Mouse (Mus musculus) midbrain, embryonic 14.5 days (tissue): ENCODE measurements around the gene Zscan10. TPM values are rescaled to one million over a fixed set of nuclear protein-coding genes. Genes with fewer than 3 reads are reported as not detected.

ENCODE experiments used
- ATAC-seq: fragments of 200-750 bp; cut with Nextera tagmentation; 2 replicates; pipeline ENCODE4 v1.8.0; 2017; ENCODE audit warnings: moderate number of reproducible peaks, moderate library complexity; ENCODE audit not compliant: low FRiP score, low TSS enrichment
- DNase-seq: peaks from one replicate; pipeline ENCODE4 v3.0.0-alpha.2; 2015
- H3K27ac ChIP-seq: fragments of 300-500 bp; sonication (generic); replicated peaks from 2 replicates; pipeline ENCODE4 v1.5.1; 2014; ENCODE audit warnings: mild to moderate bottlenecking, low read depth, low read length, moderate library complexity
- H3K27me3 ChIP-seq: fragments of 300-500 bp; sonication (generic); 2 replicates; pipeline ENCODE4 v1.6.1; 2014; ENCODE audit warnings: low read length, control low read depth, mixed read lengths; ENCODE audit not compliant: control insufficient read depth, insufficient read depth
- H3K36me3 ChIP-seq: fragments of 300-500 bp; sonication (generic); 2 replicates; pipeline ENCODE4 v1.6.1; 2014; ENCODE audit warnings: low read length, control low read depth; ENCODE audit not compliant: control insufficient read depth, insufficient read depth
- H3K4me1 ChIP-seq: fragments of 300-500 bp; sonication (generic); 2 replicates; pipeline ENCODE4 v1.6.1; 2014; ENCODE audit warnings: mild to moderate bottlenecking, antibody characterized with exemption, low read length, control low read depth; ENCODE audit not compliant: control insufficient read depth, insufficient read depth
- H3K4me2 ChIP-seq: fragments of 300-500 bp; sonication (generic); 2 replicates; pipeline ENCODE4 v1.6.1; 2014; ENCODE audit warnings: mild to moderate bottlenecking, low read length, moderate library complexity
- H3K4me3 ChIP-seq: fragments of 300-500 bp; sonication (generic); replicated peaks from 2 replicates; pipeline ENCODE4 v1.5.1; 2014; ENCODE audit warnings: low read depth, low read length
- H3K9ac ChIP-seq: fragments of 300-500 bp; sonication (generic); replicated peaks from 2 replicates; pipeline ENCODE4 v1.6.1; 2014; ENCODE audit warnings: mild to moderate bottlenecking, low read length, moderate library complexity
- H3K9me3 ChIP-seq: fragments of 300-500 bp; sonication (generic); 2 replicates; pipeline ENCODE4 v1.6.1; 2016; ENCODE audit warnings: low read length, control low read depth, mixed read lengths; ENCODE audit not compliant: control insufficient read depth
- WGBS: fragments of 180-500 bp; shearing (Covaris S2); extraction: QIAGEN DNeasy Blood & Tissue Kit; methylation state at CpG from one replicate; pipeline ENCODE4 v1.1.7; 2014; 5-methylcytosine and 5-hydroxymethylcytosine counted together
- polyA plus RNA-seq: library from polyadenylated mRNA; unstranded; fragments of >200 nt; fragmentation: Nextera tagmentation; extraction: Ambion mirVana; gene quantifications from 2 replicates; pipeline ENCODE4 v1.2.1, GENCODE M21; 2014

The Zscan10 gene
- polyA plus RNA-seq, 1 experiment from 2014 or later = not detected

- ATAC-seq (no peak), DNase-seq (no peak)
- Histone ChIP-seq H3K36me3 (no peaks in the 10 kb centered on the region), H3K27me3 (no peaks in the 10 kb centered on the region), H3K4me3 (no peak overlapping the region), H3K27ac (no peak overlapping the region), H3K4me2 (no peak overlapping the region), H3K9me3 (no peaks in the 10 kb centered on the region), H3K4me1 (no peaks in the 10 kb centered on the region), H3K9ac (no peak overlapping the region)
- WGBS = 62% methylated on average over 6 of the region's 6 CpGs
These were observed 53.3 kb downstream of the Zscan10 start for GRCm38 (mm10) chr17:23654001-23654400.

- DNase-seq = no peak
- Histone ChIP-seq H3K4me2 (no peak overlapping the region), H3K27me3 (0 out of 2 replicates have a peak, but pooled peaks cover under 1% of the 10 kb centered on the region), H3K9me3 (no peaks in the 10 kb centered on the region), H3K4me1 (no peaks in the 10 kb centered on the region), H3K36me3 (no peaks in the 10 kb centered on the region), H3K9ac (no peak overlapping the region), H3K4me3 (no peak overlapping the region), H3K27ac (no peak overlapping the region)
- WGBS = 74% methylated on average over 2 of the region's 2 CpGs
- ATAC-seq = no peak
These were observed 53.8 kb downstream of the Zscan10 start for GRCm38 (mm10) chr17:23654410-23654809.

- DNase-seq = no peak
- WGBS = 87% methylated on average over 3 of the region's 3 CpGs
- no peak for ATAC-seq
- no peak overlapping the region for H3K4me2 ChIP-seq
- H3K27ac ChIP-seq = no peak overlapping the region
- no peaks in the 10 kb centered on the region for H3K9me3 ChIP-seq
- no peaks in the 10 kb centered on the region for H3K4me1 ChIP-seq
- no peak overlapping the region for H3K4me3 ChIP-seq
- no peaks in the 10 kb centered on the region for H3K36me3 ChIP-seq
- peaks cover 27% of the 10 kb centered on the region for H3K27me3 ChIP-seq
- H3K9ac ChIP-seq = no peak overlapping the region
These were observed 57.8 kb downstream of the Zscan10 start for GRCm38 (mm10) chr17:23658450-23658849.

DNA sequence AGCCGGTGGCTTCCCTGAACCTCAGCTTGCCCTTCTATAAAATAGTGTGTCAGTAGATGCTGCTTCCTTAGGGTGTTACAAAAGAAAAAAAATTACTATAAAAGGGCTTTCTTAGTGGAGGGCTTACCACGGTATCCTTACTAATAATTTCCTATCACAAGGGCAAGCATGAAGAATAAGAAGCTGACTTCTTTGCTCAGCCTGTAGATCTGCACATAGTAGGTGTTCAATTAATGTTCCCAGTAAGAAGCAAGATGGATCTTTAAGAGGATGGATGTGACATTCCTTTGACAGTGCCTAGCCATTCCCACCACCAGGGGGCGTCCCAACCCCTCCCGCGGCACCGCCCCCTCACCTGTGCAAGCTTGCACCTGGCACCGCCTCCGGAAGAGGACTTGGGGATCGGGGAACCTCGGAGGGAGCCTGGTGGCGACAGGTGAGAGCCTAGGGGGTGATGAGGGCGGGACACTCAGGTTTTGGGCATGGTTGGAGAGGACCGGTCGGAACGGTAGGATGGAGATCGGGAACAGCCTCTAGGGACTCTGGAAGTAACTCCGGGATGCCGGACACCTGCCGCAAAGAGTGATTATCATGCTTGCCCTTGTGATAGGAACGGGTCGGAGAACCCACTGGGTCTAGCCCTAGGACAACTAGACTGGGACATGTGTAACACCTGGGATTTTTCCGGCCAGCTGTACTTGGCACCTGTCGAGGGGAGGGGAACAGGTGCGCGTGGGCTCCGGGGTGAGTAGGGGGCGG lies 59.6 kb downstream of the Zscan10 start, which contains the start of gene Bicdl2:
TSS of gene Bicdl2 (plus strand) at position 390 of the 759 bp plus-strand sequence.
- Histone ChIP-seq H3K9me3 (no peaks in the 10 kb centered on the region), H3K4me2 (no peak within 1 kb of the TSS), H3K9ac (no peak within 1 kb of the TSS), H3K4me1 (no peaks in the 10 kb centered on the region), H3K4me3 (no peak within 1 kb of the TSS), H3K27ac (no peak within 1 kb of the TSS), H3K27me3 (peaks cover 27% of the 10 kb centered on the region), H3K36me3 (no peaks in the 10 kb centered on the region)
- DNase-seq = no peak
- ATAC-seq = no peak
- WGBS = 7% methylated on average over 27 of the region's 27 CpGs

Other genes with a start within 250 kb of the Zscan10 start
- gene Vmn2r116, start 216.3 kb upstream of the Zscan10 start, polyA plus RNA-seq = not detected in 2 replicates
- not detected in 2 replicates for gene Vmn2r117, start 121.2 kb upstream of the Zscan10 start, polyA plus RNA-seq
- gene Zfp213, start 36.6 kb upstream of the Zscan10 start, polyA plus RNA-seq = 16.8 and 19.1 TPM in 2 replicates
- gene Zfp13, start 1.4 kb upstream of the Zscan10 start, polyA plus RNA-seq = 24.8 and 31.4 TPM in 2 replicates
- gene Mmp25, start 44.4 kb downstream of the Zscan10 start, polyA plus RNA-seq = 0.38 and 1.1 TPM in 2 replicates
- 0.26 TPM in 1 of 2 replicates, not detected in the other for gene Bicdl2, start 59.6 kb downstream of the Zscan10 start, polyA plus RNA-seq
- 110 and 150 TPM in 2 replicates for gene Hcfc1r1, start 72.7 kb downstream of the Zscan10 start, polyA plus RNA-seq
- gene Thoc6, start 73.0 kb downstream of the Zscan10 start, polyA plus RNA-seq = 43.9 and 44.9 TPM in 2 replicates
- 1.2 and 1.9 TPM in 2 replicates for gene Tnfrsf12a, start 76.6 kb downstream of the Zscan10 start, polyA plus RNA-seq
- gene Cldn6, start 78.4 kb downstream of the Zscan10 start, polyA plus RNA-seq = not detected in 2 replicates
- gene Cldn9, start 83.2 kb downstream of the Zscan10 start, polyA plus RNA-seq = 0.50 and 0.92 TPM in 2 replicates
- gene 1520401A03Rik, start 121.9 kb downstream of the Zscan10 start, polyA plus RNA-seq = not detected in 2 replicates
- 16.2 and 18.2 TPM in 2 replicates for gene Pkmyt1, start 125.5 kb downstream of the Zscan10 start, polyA plus RNA-seq
- 56.6 and 69.2 TPM in 2 replicates for gene Paqr4, start 140.0 kb downstream of the Zscan10 start, polyA plus RNA-seq
- 0.71 and 0.80 TPM in 2 replicates for gene Kremen2, start 145.0 kb downstream of the Zscan10 start, polyA plus RNA-seq
- 210 and 220 TPM in 2 replicates for gene Flywch1, start 170.7 kb downstream of the Zscan10 start, polyA plus RNA-seq
- 70.7 and 95.4 TPM in 2 replicates for gene Flywch2, start 185.2 kb downstream of the Zscan10 start, polyA plus RNA-seq
- gene Srrm2, start 189.7 kb downstream of the Zscan10 start, polyA plus RNA-seq = 498 and 502 TPM in 2 replicates
- gene Elob, start 228.3 kb downstream of the Zscan10 start, polyA plus RNA-seq = 1,255 and 1,621 TPM in 2 replicates
- gene Prss33, start 235.2 kb downstream of the Zscan10 start, polyA plus RNA-seq = 0.41 TPM in 1 of 2 replicates, not detected in the other
- gene Prss32, start 243.0 kb downstream of the Zscan10 start, polyA plus RNA-seq = not detected in 2 replicates
- gene Prss41, start 243.3 kb downstream of the Zscan10 start, polyA plus RNA-seq = 1.00 and 2.2 TPM in 2 replicates